Mouse (Mus musculus) midbrain, embryonic 15.5 days (tissue): ENCODE results near the gene Glo1. TPM values are rescaled to one million over a fixed set of nuclear protein-coding genes. Genes with fewer than 3 reads are reported as not detected.

ENCODE experiments used
- ATAC-seq: fragments of 200-750 bp; cut with Nextera tagmentation; replicated peaks from 2 replicates; pipeline ENCODE4 v1.8.0; 2017; ENCODE audit warnings: moderate TSS enrichment
- H3K27ac ChIP-seq: fragments of 300-500 bp; sonication (generic); 2 replicates; pipeline ENCODE4 v1.5.1; 2015; ENCODE audit warnings: mild to moderate bottlenecking, inconsistent platforms
- H3K27me3 ChIP-seq: fragments of 300-500 bp; sonication (generic); replicated peaks from 2 replicates; pipeline ENCODE4 v1.6.1; 2015; ENCODE audit warnings: inconsistent platforms
- H3K36me3 ChIP-seq: fragments of 300-500 bp; sonication (generic); replicated peaks from 2 replicates; pipeline ENCODE4 v1.6.1; 2015; ENCODE audit warnings: inconsistent platforms
- H3K4me1 ChIP-seq: fragments of 300-500 bp; sonication (generic); 2 replicates; pipeline ENCODE4 v1.6.1; 2015; ENCODE audit warnings: inconsistent platforms
- H3K4me2 ChIP-seq: fragments of 300-500 bp; sonication (generic); 2 replicates; pipeline ENCODE4 v1.6.1; 2015; ENCODE audit warnings: inconsistent platforms, mild to moderate bottlenecking, moderate library complexity
- H3K4me3 ChIP-seq: fragments of 300-500 bp; sonication (generic); 2 replicates; pipeline ENCODE4 v1.5.1; 2015; ENCODE audit warnings: mild to moderate bottlenecking, inconsistent platforms
- H3K9ac ChIP-seq: fragments of 300-500 bp; sonication (generic); 2 replicates; pipeline ENCODE4 v1.6.1; 2015; ENCODE audit warnings: mild to moderate bottlenecking, inconsistent platforms
- H3K9me3 ChIP-seq: fragments of 300-500 bp; sonication (generic); 2 replicates; pipeline ENCODE4 v1.6.1; 2016; ENCODE audit warnings: inconsistent platforms
- WGBS: fragments of 180-500 bp; shearing (Covaris S2); methylation state at CpG from one replicate; pipeline ENCODE4 v1.1.7; 2015; ENCODE audit warnings: mixed read lengths; 5-methylcytosine and 5-hydroxymethylcytosine counted together
- polyA plus RNA-seq: library from polyadenylated mRNA; unstranded; fragments of >200 nt; fragmentation: Nextera tagmentation; extraction: Ambion mirVana; gene quantifications from 2 replicates; pipeline ENCODE4 v1.2.1, GENCODE M21; 2015

The Glo1 gene
- polyA plus RNA-seq, 1 experiment from 2014 or later: 128 TPM

GRCm38 (mm10) chr17:30610739-30611138, 15.9 kb downstream of the Glo1 start:
- H3K4me3 ChIP-seq: no peak overlapping the region
- no peak for ATAC-seq
- H3K4me2 ChIP-seq: no peak overlapping the region
- H3K27me3 ChIP-seq: no peaks in the 10 kb centered on the region
- H3K9ac ChIP-seq: no peak overlapping the region
- H3K9me3 ChIP-seq: no peaks in the 10 kb centered on the region
- peaks cover 12% of the 10 kb centered on the region for H3K4me1 ChIP-seq
- WGBS: 34% methylated on average over 1 of the region's 1 CpGs
- no peak overlapping the region for H3K27ac ChIP-seq
- no peaks in the 10 kb centered on the region for H3K36me3 ChIP-seq

GRCm38 (mm10) chr17:30609980-30610307, 16.7 kb downstream of the Glo1 start:
- 98% methylated on average over 5 of the region's 5 CpGs for WGBS

GRCm38 (mm10) chr17:30609305-30609979, 17.2 kb downstream of the Glo1 start:
- no peak overlapping the region for H3K4me3 ChIP-seq
- no peak overlapping the region for H3K27ac ChIP-seq
- H3K27me3 ChIP-seq: no peaks in the 10 kb centered on the region
- no peaks in the 10 kb centered on the region for H3K9me3 ChIP-seq
- ATAC-seq: no peak
- no peak overlapping the region for H3K4me2 ChIP-seq
- H3K36me3 ChIP-seq: no peaks in the 10 kb centered on the region
- no peak overlapping the region for H3K9ac ChIP-seq
- H3K4me1 ChIP-seq: peaks cover 12% of the 10 kb centered on the region
- 90% methylated on average over 16 of the region's 16 CpGs for WGBS

More at GRCm38 (mm10) chr17:30609980-30610307, 16.7 kb downstream of the Glo1 start:
- Histone ChIP-seq H3K9ac (no peak overlapping the region), H3K9me3 (no peaks in the 10 kb centered on the region), H3K27me3 (no peaks in the 10 kb centered on the region), H3K27ac (no peak overlapping the region), H3K36me3 (no peaks in the 10 kb centered on the region), H3K4me3 (no peak overlapping the region), H3K4me2 (no peak overlapping the region), H3K4me1 (peaks cover 12% of the 10 kb centered on the region)
- no peak for ATAC-seq

- H3K4me3 ChIP-seq: no peak overlapping the region
- peaks cover 12% of the 10 kb centered on the region for H3K4me1 ChIP-seq
- H3K27ac ChIP-seq: no peak overlapping the region
- ATAC-seq: no peak
- no peaks in the 10 kb centered on the region for H3K36me3 ChIP-seq
- H3K9ac ChIP-seq: no peak overlapping the region
- H3K9me3 ChIP-seq: no peaks in the 10 kb centered on the region
- 56% methylated on average over 8 of the region's 8 CpGs for WGBS
- H3K4me2 ChIP-seq: no peak overlapping the region
- H3K27me3 ChIP-seq: no peaks in the 10 kb centered on the region
Measured at GRCm38 (mm10) chr17:30607909-30608495, 18.7 kb downstream of the Glo1 start.

GRCm38 (mm10) chr17:30607330-30607729, 19.3 kb downstream of the Glo1 start:
- no peaks in the 10 kb centered on the region for H3K9me3 ChIP-seq
- peaks cover 12% of the 10 kb centered on the region for H3K4me1 ChIP-seq
- H3K4me3 ChIP-seq: no peak overlapping the region
- H3K27ac ChIP-seq: no peak overlapping the region
- H3K36me3 ChIP-seq: no peaks in the 10 kb centered on the region
- no peak overlapping the region for H3K4me2 ChIP-seq
- H3K27me3 ChIP-seq: no peaks in the 10 kb centered on the region
- H3K9ac ChIP-seq: no peak overlapping the region
- WGBS: 93% methylated on average over 7 of the region's 7 CpGs
- no peak for ATAC-seq

- Histone ChIP-seq H3K9ac (no peak overlapping the region), H3K9me3 (no peaks in the 10 kb centered on the region), H3K4me1 (peaks cover 9% of the 10 kb centered on the region), H3K27me3 (no peaks in the 10 kb centered on the region), H3K4me3 (no peak overlapping the region), H3K36me3 (no peaks in the 10 kb centered on the region), H3K27ac (no peak overlapping the region), H3K4me2 (no peak overlapping the region)
- 77% methylated on average over 8 of the region's 8 CpGs for WGBS
- no peak for ATAC-seq
Measured at GRCm38 (mm10) chr17:30606634-30607081, 20.0 kb downstream of the Glo1 start.

- Histone ChIP-seq H3K9ac (no peak overlapping the region), H3K4me1 (peaks cover 5% of the 10 kb centered on the region; the same call in 1 of the 2 replicates), H3K27me3 (no peaks in the 10 kb centered on the region), H3K9me3 (no peaks in the 10 kb centered on the region), H3K36me3 (no peaks in the 10 kb centered on the region), H3K4me2 (no peak overlapping the region), H3K27ac (no peak overlapping the region), H3K4me3 (no peak overlapping the region)
- WGBS: 83% methylated on average over 11 of the region's 11 CpGs
- no peak for ATAC-seq
Measured at GRCm38 (mm10) chr17:30606206-30606605, 20.5 kb downstream of the Glo1 start.

GRCm38 (mm10) chr17:30605001-30605400, 21.7 kb downstream of the Glo1 start:
- ATAC-seq: no peak
- no peaks in the 10 kb centered on the region for H3K27me3 ChIP-seq
- no peaks in the 10 kb centered on the region for H3K9me3 ChIP-seq
- WGBS: 80% methylated on average over 5 of the region's 5 CpGs
- no peak overlapping the region for H3K4me3 ChIP-seq
- no peak overlapping the region for H3K4me2 ChIP-seq
- 0 out of 2 replicates have a peak, but pooled peaks cover 3% of the 10 kb centered on the region for H3K4me1 ChIP-seq
- H3K9ac ChIP-seq: no peak overlapping the region
- no peak overlapping the region for H3K27ac ChIP-seq
- no peaks in the 10 kb centered on the region for H3K36me3 ChIP-seq

- no peak overlapping the region for H3K9ac ChIP-seq
- no peak overlapping the region for H3K27ac ChIP-seq
- H3K9me3 ChIP-seq: no peaks in the 10 kb centered on the region
- no peaks in the 10 kb centered on the region for H3K27me3 ChIP-seq
- no peak overlapping the region for H3K4me2 ChIP-seq
- no peaks in the 10 kb centered on the region for H3K36me3 ChIP-seq
- H3K4me1 ChIP-seq: 0 out of 2 replicates have a peak, but pooled peaks cover 3% of the 10 kb centered on the region
- no peak for ATAC-seq
- no peak overlapping the region for H3K4me3 ChIP-seq
- 88% methylated on average over 6 of the region's 6 CpGs for WGBS
Measured at GRCm38 (mm10) chr17:30604296-30604695, 22.4 kb downstream of the Glo1 start.

- H3K9ac ChIP-seq: no peak overlapping the region
- no peak overlapping the region for H3K4me2 ChIP-seq
- WGBS: 95% methylated on average over 14 of the region's 14 CpGs
- no peaks in the 10 kb centered on the region for H3K4me1 ChIP-seq
- no peak overlapping the region for H3K4me3 ChIP-seq
- H3K27me3 ChIP-seq: no peaks in the 10 kb centered on the region
- peaks cover 3% of the 10 kb centered on the region; the same call in 1 of the 2 replicates for H3K36me3 ChIP-seq
- no peaks in the 10 kb centered on the region for H3K9me3 ChIP-seq
- no peak overlapping the region for H3K27ac ChIP-seq
- no peak for ATAC-seq
Measured at GRCm38 (mm10) chr17:30602175-30602574, 24.5 kb downstream of the Glo1 start.

GRCm38 (mm10) chr17:30598300-30598699, 28.4 kb downstream of the Glo1 start:
- Histone ChIP-seq H3K4me1 (peaks cover 10% of the 10 kb centered on the region; the same call in 1 of the 2 replicates), H3K27me3 (no peaks in the 10 kb centered on the region), H3K4me2 (no peak overlapping the region), H3K9ac (no peak overlapping the region), H3K27ac (no peak overlapping the region), H3K36me3 (peaks cover 6% of the 10 kb centered on the region; the same call in 1 of the 2 replicates), H3K9me3 (no peaks in the 10 kb centered on the region), H3K4me3 (no peak overlapping the region)
- ATAC-seq: no peak
- 74% methylated on average over 5 of the region's 5 CpGs for WGBS

GRCm38 (mm10) chr17:30597786-30598185, 28.9 kb downstream of the Glo1 start:
- Histone ChIP-seq H3K4me1 (peaks cover 10% of the 10 kb centered on the region; the same call in 1 of the 2 replicates), H3K27ac (no peak overlapping the region), H3K4me3 (no peak overlapping the region), H3K9me3 (no peaks in the 10 kb centered on the region), H3K36me3 (peaks cover 9% of the 10 kb centered on the region; the same call in 1 of the 2 replicates), H3K9ac (no peak overlapping the region), H3K27me3 (no peaks in the 10 kb centered on the region), H3K4me2 (no peak overlapping the region)
- no peak for ATAC-seq
- WGBS: 91% methylated on average over 9 of the region's 9 CpGs

GRCm38 (mm10) chr17:30594846-30595245, 31.8 kb downstream of the Glo1 start:
- H3K36me3 ChIP-seq: peaks cover 12% of the 10 kb centered on the region; the same call in 1 of the 2 replicates
- H3K27me3 ChIP-seq: no peaks in the 10 kb centered on the region
- H3K4me3 ChIP-seq: no peak overlapping the region
- H3K4me2 ChIP-seq: no peak overlapping the region
- H3K27ac ChIP-seq: no peak overlapping the region
- peaks cover 15% of the 10 kb centered on the region for H3K4me1 ChIP-seq
- no peak for ATAC-seq
- WGBS: 64% methylated on average over 6 of the region's 6 CpGs
- H3K9me3 ChIP-seq: no peaks in the 10 kb centered on the region
- H3K9ac ChIP-seq: no peak overlapping the region
